Mouse (Mus musculus) embryonic facial prominence, embryonic 14.5 days (tissue): ENCODE measurements around the gene Uvssa. TPM values are rescaled to one million over a fixed set of nuclear protein-coding genes. Genes with fewer than 3 reads are reported as not detected.

Experiments used
- ATAC-seq: fragments of 200-750 bp; cut with Nextera tagmentation; 2 replicates; pipeline ENCODE4 v1.8.0; 2017; ENCODE audit warnings: low read depth, moderate number of reproducible peaks, moderate TSS enrichment
- DNase-seq: peaks from one replicate; pipeline ENCODE4 v3.0.0-alpha.2; 2015; ENCODE audit warnings: low spot score
- H3K27ac ChIP-seq: fragments of 300-500 bp; sonication (generic); replicated peaks from 2 replicates; pipeline ENCODE4 v1.5.1; 2014; ENCODE audit warnings: low read depth, mild to moderate bottlenecking, low read length, moderate library complexity
- H3K27me3 ChIP-seq: fragments of 300-500 bp; sonication (generic); replicated peaks from 2 replicates; pipeline ENCODE4 v1.6.1; 2014; ENCODE audit warnings: low read length; ENCODE audit not compliant: control insufficient read depth, insufficient read depth
- H3K36me3 ChIP-seq: fragments of 300-500 bp; sonication (generic); 2 replicates; pipeline ENCODE4 v1.6.1; 2014; ENCODE audit warnings: low read length, mixed read lengths; ENCODE audit not compliant: control insufficient read depth, insufficient read depth
- H3K4me1 ChIP-seq: fragments of 300-500 bp; sonication (generic); 2 replicates; pipeline ENCODE4 v1.6.1; 2014; ENCODE audit warnings: antibody characterized with exemption, low read length; ENCODE audit not compliant: control insufficient read depth, insufficient read depth
- H3K4me2 ChIP-seq: fragments of 300-500 bp; sonication (generic); 2 replicates; pipeline ENCODE4 v1.6.1; 2014; ENCODE audit warnings: low read depth, mild to moderate bottlenecking, low read length, moderate library complexity, mixed read lengths
- H3K4me3 ChIP-seq: fragments of 300-500 bp; sonication (generic); 2 replicates; pipeline ENCODE4 v1.5.1; 2014; ENCODE audit warnings: low read depth, mild to moderate bottlenecking, low read length
- H3K9ac ChIP-seq: fragments of 300-500 bp; sonication (generic); 2 replicates; pipeline ENCODE4 v1.6.1; 2014; ENCODE audit warnings: low read depth, mild to moderate bottlenecking, low read length, moderate library complexity, mixed read lengths
- H3K9me3 ChIP-seq: fragments of 300-500 bp; sonication (generic); 2 replicates; pipeline ENCODE4 v1.6.1; 2016; ENCODE audit warnings: low read length; ENCODE audit not compliant: control insufficient read depth
- whole genome bisulfite sequencing: fragments of 180-500 bp; shearing (Covaris S2); extraction: QIAGEN DNeasy Blood & Tissue Kit; methylation state at CpG from one replicate; pipeline ENCODE4 v1.1.7; 2014; 5-methylcytosine and 5-hydroxymethylcytosine counted together
- polyA plus RNA-seq: library from polyadenylated mRNA; unstranded; fragments of >200 nt; fragmentation: Nextera tagmentation; extraction: Ambion mirVana; gene quantifications from 2 replicates; pipeline ENCODE4 v1.2.1, GENCODE M21; 2014

The Uvssa gene
- polyA plus RNA-seq, 1 experiment from 2014 or later: 7.1 TPM

- WGBS: 16% methylated on average over 7 of the region's 7 CpGs
- DNase-seq (peak; percentile 83), ATAC-seq (peak; percentile 82)
- Histone ChIP-seq H3K36me3 (peaks cover 39% of the 10 kb centered on the region), H3K27ac (no peak overlapping the region), H3K27me3 (no peaks in the 10 kb centered on the region), H3K4me3 (no peak overlapping the region), H3K4me2 (no peak overlapping the region), H3K9me3 (no peaks in the 10 kb centered on the region), H3K9ac (no peak overlapping the region), H3K4me1 (no peaks in the 10 kb centered on the region)
Measured at GRCm38 (mm10) chr5:33393803-33394202, 15.5 kb downstream of the Uvssa start.

- Histone ChIP-seq H3K27me3 (no peaks in the 10 kb centered on the region), H3K36me3 (peaks cover 34% of the 10 kb centered on the region; the same call in 1 of the 2 replicates), H3K4me3 (no peak overlapping the region), H3K27ac (no peak overlapping the region), H3K9ac (no peak overlapping the region), H3K4me1 (no peaks in the 10 kb centered on the region), H3K9me3 (no peaks in the 10 kb centered on the region), H3K4me2 (no peak overlapping the region)
- DNase-seq: no peak
- ATAC-seq: no peak
- 80% methylated on average over 11 of the region's 11 CpGs for WGBS
Measured at GRCm38 (mm10) chr5:33395693-33396092, 17.3 kb downstream of the Uvssa start.

GRCm38 (mm10) chr5:33396828-33397227 lies 18.5 kb downstream of the Uvssa start:
- WGBS: 67% methylated on average over 7 of the region's 7 CpGs
- no peak for DNase-seq

GRCm38 (mm10) chr5:33400819-33401218 lies 22.5 kb downstream of the Uvssa start:
- no peaks in the 10 kb centered on the region for H3K27me3 ChIP-seq
- no peak overlapping the region for H3K9ac ChIP-seq
- no peak overlapping the region for H3K27ac ChIP-seq
- 53% methylated on average over 12 of the region's 12 CpGs for WGBS
- H3K36me3 ChIP-seq: peaks cover 8% of the 10 kb centered on the region; the same call in 1 of the 2 replicates
- ATAC-seq: no peak
- H3K4me2 ChIP-seq: no peak overlapping the region
- no peak overlapping the region for H3K4me3 ChIP-seq
- no peak for DNase-seq
- no peaks in the 10 kb centered on the region for H3K9me3 ChIP-seq
- no peaks in the 10 kb centered on the region for H3K4me1 ChIP-seq

More at GRCm38 (mm10) chr5:33396828-33397227, 18.5 kb downstream of the Uvssa start:
- ATAC-seq: no peak
- Histone ChIP-seq H3K27ac (no peak overlapping the region), H3K4me2 (no peak overlapping the region), H3K27me3 (no peaks in the 10 kb centered on the region), H3K9ac (no peak overlapping the region), H3K9me3 (no peaks in the 10 kb centered on the region), H3K36me3 (peaks cover 24% of the 10 kb centered on the region; the same call in 1 of the 2 replicates), H3K4me1 (no peaks in the 10 kb centered on the region), H3K4me3 (no peak overlapping the region)

- DNase-seq: no peak
- no peak overlapping the region for H3K27ac ChIP-seq
- peaks cover 13% of the 10 kb centered on the region for H3K36me3 ChIP-seq
- H3K9me3 ChIP-seq: no peaks in the 10 kb centered on the region
- H3K4me1 ChIP-seq: no peaks in the 10 kb centered on the region
- no peak overlapping the region for H3K4me2 ChIP-seq
- no peak for ATAC-seq
- peaks cover 3% of the 10 kb centered on the region for H3K27me3 ChIP-seq
- H3K4me3 ChIP-seq: no peak overlapping the region
- H3K9ac ChIP-seq: no peak overlapping the region
- 69% methylated on average over 3 of the region's 3 CpGs for WGBS
Measured at GRCm38 (mm10) chr5:33420313-33420712, 42.0 kb downstream of the Uvssa start.

GRCm38 (mm10) chr5:33427461-33427860 lies 49.1 kb downstream of the Uvssa start:
- Histone ChIP-seq H3K4me2 (no peak overlapping the region), H3K4me1 (0 out of 2 replicates have a peak, but pooled peaks cover 6% of the 10 kb centered on the region), H3K36me3 (no peaks in the 10 kb centered on the region), H3K4me3 (no peak overlapping the region), H3K9ac (no peak overlapping the region), H3K27me3 (peaks cover 67% of the 10 kb centered on the region), H3K9me3 (no peaks in the 10 kb centered on the region), H3K27ac (no peak overlapping the region)
- ATAC-seq: no peak
- DNase-seq: no peak

GRCm38 (mm10) chr5:33430106-33430505 lies 51.8 kb downstream of the Uvssa start:
- H3K4me3 ChIP-seq: peak overlapping the region; percentile 30; the same call in 1 of the 2 replicates
- 0 out of 2 replicates have a peak, but pooled peaks cover 6% of the 10 kb centered on the region for H3K4me1 ChIP-seq
- H3K27me3 ChIP-seq: peaks cover 92% of the 10 kb centered on the region
- WGBS: 2% methylated on average over 16 of the region's 16 CpGs
- DNase-seq (no peak), ATAC-seq (no peak)
- no peak overlapping the region for H3K9ac ChIP-seq
- H3K9me3 ChIP-seq: no peaks in the 10 kb centered on the region
- H3K27ac ChIP-seq: no peak overlapping the region
- H3K4me2 ChIP-seq: 0 out of 2 replicates have a peak overlapping the region, but pooled peaks have one; percentile 38
- no peaks in the 10 kb centered on the region for H3K36me3 ChIP-seq

- H3K27ac ChIP-seq: no peak overlapping the region
- H3K4me3 ChIP-seq: peak overlapping the region; percentile 30
- peaks cover 92% of the 10 kb centered on the region for H3K27me3 ChIP-seq
- no peak for ATAC-seq
- WGBS: under 1% methylated on average over 40 of the region's 64 CpGs
- 0 out of 2 replicates have a peak, but pooled peaks cover 6% of the 10 kb centered on the region for H3K4me1 ChIP-seq
- no peaks in the 10 kb centered on the region for H3K9me3 ChIP-seq
- no peaks in the 10 kb centered on the region for H3K36me3 ChIP-seq
- H3K4me2 ChIP-seq: peak overlapping the region; percentile 38
- DNase-seq: peak; percentile 16
- no peak overlapping the region for H3K9ac ChIP-seq
Measured at GRCm38 (mm10) chr5:33430511-33431172, 52.3 kb downstream of the Uvssa start.
